Mouse (Mus musculus) embryonic facial prominence, embryonic 13.5 days (tissue): ENCODE results near the gene Kit. TPM values are rescaled to one million over a fixed set of nuclear protein-coding genes. Genes with fewer than 3 reads are reported as not detected.

ENCODE experiments used
- ATAC-seq: fragments of 200-750 bp; cut with Nextera tagmentation; 2 replicates; pipeline ENCODE4 v1.8.0; 2017; ENCODE audit warnings: low read depth; ENCODE audit not compliant: insufficient number of reproducible peaks, insufficient read depth, low FRiP score, low TSS enrichment
- H3K27ac ChIP-seq: fragments of 300-500 bp; sonication (generic); 2 replicates; pipeline ENCODE4 v1.5.1; 2015; ENCODE audit warnings: moderate library complexity, mild to moderate bottlenecking, inconsistent platforms
- H3K27me3 ChIP-seq: fragments of 300-500 bp; sonication (generic); 2 replicates; pipeline ENCODE4 v1.6.1; 2015; ENCODE audit warnings: mild to moderate bottlenecking, inconsistent platforms
- H3K36me3 ChIP-seq: fragments of 300-500 bp; sonication (generic); 2 replicates; pipeline ENCODE4 v1.6.1; 2015; ENCODE audit warnings: mild to moderate bottlenecking, inconsistent platforms
- H3K4me1 ChIP-seq: fragments of 300-500 bp; sonication (generic); 2 replicates; pipeline ENCODE4 v1.6.1; 2015; ENCODE audit warnings: inconsistent platforms
- H3K4me2 ChIP-seq: fragments of 300-500 bp; sonication (generic); 2 replicates; pipeline ENCODE4 v1.6.1; 2015; ENCODE audit warnings: moderate library complexity, mild to moderate bottlenecking, inconsistent platforms
- H3K4me3 ChIP-seq: fragments of 300-500 bp; sonication (generic); 2 replicates; pipeline ENCODE4 v1.5.1; 2015; ENCODE audit warnings: mild to moderate bottlenecking, inconsistent platforms
- H3K9ac ChIP-seq: fragments of 300-500 bp; sonication (generic); 2 replicates; pipeline ENCODE4 v1.6.1; 2015; ENCODE audit warnings: mild to moderate bottlenecking, inconsistent platforms
- H3K9me3 ChIP-seq: fragments of 300-500 bp; sonication (generic); 2 replicates; pipeline ENCODE4 v1.6.1; 2016; ENCODE audit warnings: inconsistent platforms
- WGBS: fragments of 180-500 bp; shearing (Covaris S2); methylation state at CpG from one replicate; pipeline ENCODE4 v1.1.7; 2015; ENCODE audit warnings: mixed read lengths; 5-methylcytosine and 5-hydroxymethylcytosine counted together
- polyA plus RNA-seq: library from polyadenylated mRNA; unstranded; fragments of >200 nt; fragmentation: Nextera tagmentation; extraction: Ambion mirVana; gene quantifications from 2 replicates; pipeline ENCODE4 v1.2.1, GENCODE M21; 2015

The Kit gene
- polyA plus RNA-seq, 1 experiment from 2014 or later = 11.7 TPM

GRCm38 (mm10) chr5:75574151-75574851 is 415 bp upstream of the Kit start:
- 3% methylated on average over 26 of the region's 27 CpGs for WGBS
- H3K4me3 ChIP-seq = peak overlapping the region; percentile 61
- H3K4me1 ChIP-seq = peaks cover 25% of the 10 kb centered on the region
- H3K27ac ChIP-seq = no peak overlapping the region
- no peak; the same call in 1 of the 2 replicates for ATAC-seq
- peak overlapping the region; percentile 73 for H3K9ac ChIP-seq
- peaks cover 31% of the 10 kb centered on the region for H3K27me3 ChIP-seq
- no peaks in the 10 kb centered on the region for H3K9me3 ChIP-seq
- peak overlapping the region; percentile 99 for H3K4me2 ChIP-seq
- no peaks in the 10 kb centered on the region for H3K36me3 ChIP-seq

- peak overlapping the region; percentile 73 for H3K9ac ChIP-seq
- H3K27me3 ChIP-seq = peaks cover 31% of the 10 kb centered on the region
- peak overlapping the region; percentile 99 for H3K4me2 ChIP-seq
- H3K9me3 ChIP-seq = no peaks in the 10 kb centered on the region
- peaks cover 25% of the 10 kb centered on the region for H3K4me1 ChIP-seq
- peak overlapping the region; percentile 61 for H3K4me3 ChIP-seq
- H3K36me3 ChIP-seq = no peaks in the 10 kb centered on the region
- under 1% methylated on average over 53 of the region's 53 CpGs for WGBS
- no peak overlapping the region for H3K27ac ChIP-seq
- peak; percentile 39; the same call in 1 of the 2 replicates for ATAC-seq
Measured at GRCm38 (mm10) chr5:75575567-75576515, 1.1 kb downstream of the Kit start.

- H3K4me3 ChIP-seq = peak overlapping the region; percentile 61
- ATAC-seq = no peak
Measured at GRCm38 (mm10) chr5:75576741-75577140, 2.0 kb downstream of the Kit start.

GRCm38 (mm10) chr5:75578141-75578540 is 3.4 kb downstream of the Kit start:
- Histone ChIP-seq H3K4me2 (no peak overlapping the region), H3K27me3 (peaks cover 31% of the 10 kb centered on the region), H3K4me3 (no peak overlapping the region), H3K9ac (no peak overlapping the region), H3K4me1 (peaks cover 25% of the 10 kb centered on the region), H3K36me3 (no peaks in the 10 kb centered on the region), H3K27ac (no peak overlapping the region), H3K9me3 (no peaks in the 10 kb centered on the region)
- WGBS = 73% methylated on average over 7 of the region's 7 CpGs
- no peak for ATAC-seq

More at GRCm38 (mm10) chr5:75576741-75577140, 2.0 kb downstream of the Kit start:
- Histone ChIP-seq H3K9ac (0 out of 2 replicates have a peak overlapping the region, but pooled peaks have one; percentile 41), H3K27me3 (peaks cover 31% of the 10 kb centered on the region), H3K9me3 (no peaks in the 10 kb centered on the region), H3K4me2 (peak overlapping the region; percentile 99), H3K36me3 (no peaks in the 10 kb centered on the region), H3K4me1 (peaks cover 25% of the 10 kb centered on the region), H3K27ac (no peak overlapping the region)
- WGBS = 14% methylated on average over 6 of the region's 6 CpGs

- Histone ChIP-seq H3K27ac (no peak overlapping the region), H3K4me2 (no peak overlapping the region), H3K9ac (no peak overlapping the region), H3K4me1 (peaks cover 23% of the 10 kb centered on the region), H3K4me3 (no peak overlapping the region), H3K9me3 (no peaks in the 10 kb centered on the region), H3K27me3 (peaks cover 23% of the 10 kb centered on the region), H3K36me3 (no peaks in the 10 kb centered on the region)
- 82% methylated on average over 5 of the region's 5 CpGs for WGBS
- ATAC-seq = no peak
Measured at GRCm38 (mm10) chr5:75579244-75579643, 4.5 kb downstream of the Kit start.

- peaks cover 19% of the 10 kb centered on the region for H3K27me3 ChIP-seq
- no peaks in the 10 kb centered on the region for H3K36me3 ChIP-seq
- no peak overlapping the region for H3K27ac ChIP-seq
- H3K9ac ChIP-seq = no peak overlapping the region
- WGBS = 82% methylated on average over 11 of the region's 11 CpGs
- no peaks in the 10 kb centered on the region for H3K9me3 ChIP-seq
- H3K4me3 ChIP-seq = no peak overlapping the region
- no peak overlapping the region for H3K4me2 ChIP-seq
- peaks cover 18% of the 10 kb centered on the region for H3K4me1 ChIP-seq
- ATAC-seq = no peak
Measured at GRCm38 (mm10) chr5:75579646-75580268, 5.0 kb downstream of the Kit start.

- 82% methylated on average over 7 of the region's 7 CpGs for WGBS
Measured at GRCm38 (mm10) chr5:75581926-75582325, 7.2 kb downstream of the Kit start.

GRCm38 (mm10) chr5:75587781-75588180 is 13.1 kb downstream of the Kit start:
- no peak overlapping the region for H3K27ac ChIP-seq
- no peak for ATAC-seq
- H3K4me1 ChIP-seq = peaks cover 9% of the 10 kb centered on the region
- no peaks in the 10 kb centered on the region for H3K9me3 ChIP-seq
- H3K4me3 ChIP-seq = no peak overlapping the region
- WGBS = 91% methylated on average over 4 of the region's 4 CpGs
- no peak overlapping the region for H3K4me2 ChIP-seq
- H3K36me3 ChIP-seq = no peaks in the 10 kb centered on the region
- no peaks in the 10 kb centered on the region for H3K27me3 ChIP-seq
- H3K9ac ChIP-seq = no peak overlapping the region

More at GRCm38 (mm10) chr5:75581926-75582325, 7.2 kb downstream of the Kit start:
- Histone ChIP-seq H3K36me3 (no peaks in the 10 kb centered on the region), H3K27me3 (peaks cover 11% of the 10 kb centered on the region), H3K4me2 (no peak overlapping the region), H3K9ac (no peak overlapping the region), H3K4me3 (no peak overlapping the region), H3K4me1 (peaks cover 2% of the 10 kb centered on the region), H3K9me3 (no peaks in the 10 kb centered on the region), H3K27ac (no peak overlapping the region)
- ATAC-seq = no peak

GRCm38 (mm10) chr5:75589552-75590346 is 15.0 kb downstream of the Kit start:
- no peak for ATAC-seq

GRCm38 (mm10) chr5:75590961-75591360 is 16.2 kb downstream of the Kit start:
- no peak for ATAC-seq
- H3K27me3 ChIP-seq = no peaks in the 10 kb centered on the region
- H3K9me3 ChIP-seq = no peaks in the 10 kb centered on the region
- WGBS = 51% methylated on average over 6 of the region's 6 CpGs
- H3K4me2 ChIP-seq = no peak overlapping the region
- no peak overlapping the region for H3K4me3 ChIP-seq
- H3K27ac ChIP-seq = no peak overlapping the region
- H3K4me1 ChIP-seq = peaks cover 13% of the 10 kb centered on the region
- H3K9ac ChIP-seq = no peak overlapping the region
- H3K36me3 ChIP-seq = no peaks in the 10 kb centered on the region

More at GRCm38 (mm10) chr5:75589552-75590346, 15.0 kb downstream of the Kit start:
- Histone ChIP-seq H3K4me1 (peaks cover 13% of the 10 kb centered on the region), H3K9ac (no peak overlapping the region), H3K4me3 (no peak overlapping the region), H3K36me3 (no peaks in the 10 kb centered on the region), H3K4me2 (no peak overlapping the region), H3K27me3 (no peaks in the 10 kb centered on the region), H3K9me3 (no peaks in the 10 kb centered on the region), H3K27ac (no peak overlapping the region)
- 80% methylated on average over 15 of the region's 15 CpGs for WGBS

- Histone ChIP-seq H3K27me3 (no peaks in the 10 kb centered on the region), H3K27ac (no peak overlapping the region), H3K9me3 (no peaks in the 10 kb centered on the region), H3K9ac (no peak overlapping the region), H3K36me3 (no peaks in the 10 kb centered on the region), H3K4me3 (no peak overlapping the region), H3K4me2 (no peak overlapping the region), H3K4me1 (peaks cover 18% of the 10 kb centered on the region)
- WGBS = 62% methylated on average over 11 of the region's 11 CpGs
- no peak for ATAC-seq
Measured at GRCm38 (mm10) chr5:75591567-75591966, 16.9 kb downstream of the Kit start.
